Mouse (Mus musculus) brain, embryonic 14.5 days (tissue): ENCODE measurements around the gene Rnaseh2a.

Experiments used
- CTCF ChIP-seq: fragments of 200-500 bp; IDR thresholded peaks from 2 replicates; pipeline ENCODE4 v1.5.1; 2012; ENCODE audit warnings: inconsistent platforms, mild to moderate bottlenecking, moderate library complexity, borderline replicate concordance; ENCODE audit not compliant: insufficient read depth, insufficient read length; ENCODE audit errors: extremely low read depth
- POLR2A ChIP-seq: fragments of 200-500 bp; IDR thresholded peaks from 2 replicates; pipeline ENCODE4 v1.6.1; 2012; ENCODE audit warnings: mild to moderate bottlenecking, inconsistent platforms, borderline replicate concordance; ENCODE audit not compliant: poor library complexity, insufficient read depth, insufficient read length, severe bottlenecking; ENCODE audit errors: extremely low read depth

DNA sequence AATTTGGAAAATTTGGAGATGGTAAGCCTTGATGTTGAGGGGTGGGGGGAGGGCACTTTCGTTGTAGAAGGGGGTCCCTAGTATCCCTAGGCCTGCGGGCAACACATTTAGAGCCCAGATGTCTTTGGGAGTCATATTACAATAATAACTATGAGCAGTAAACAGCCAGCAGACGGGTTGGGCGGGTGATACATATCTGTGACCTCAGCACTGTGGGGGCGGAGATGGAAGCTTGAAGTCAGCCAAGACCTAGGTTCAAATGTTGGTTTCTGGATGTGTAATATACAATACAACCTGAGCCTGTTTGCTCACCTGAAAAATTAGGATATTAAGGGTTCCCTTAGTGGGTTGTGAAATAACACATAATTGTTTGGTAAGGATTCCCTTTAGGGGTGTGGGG is 59.6 kb downstream of the Rnaseh2a start:
- TF ChIP-seq CTCF (no peak), POLR2A (no peak)
